In genomic region chr11:85461536-85461935, GRCm38 (mm10) we compare ENCODE assay signal across 25 mouse cellular contexts.
DNase-seq lines count a peak whose midpoint lies in the region; ATAC-seq and TF ChIP-seq lines count a peak whose summit lies in the region.
"Had no signal": no experiment of that assay in that cellular context is flagged by ENCODE, and none has a peak within 500 bp of the region (broad histone marks: within the 10 kb centered on the region; RNA-seq: fewer than 3 reads in every experiment).

No protein-coding gene starts in this region.

- no peak for ATAC-seq in cerebellum, adult (ENCODE audit: insufficient number of reproducible peaks, low FRiP score, low TSS enrichment)
- no peak for ATAC-seq in lung, embryonic 14.5 days (ENCODE audit: insufficient read depth)
- ATAC-seq: intestine, embryonic 15.5 days; midbrain, embryonic 13.5 days had no signal

- no peak for TF ChIP-seq POLR2A in lung, adult 2 months (IDR thresholded peaks at IDR 0.05; ENCODE audit: borderline replicate concordance, extremely low read depth, low read depth, low read length)

- H3K4me1 ChIP-seq in lung, embryonic 14.5 days (ENCODE audit: insufficient read depth), result peaks cover 3% of the 10 kb centered on the region; the same call in 1 of the 2 replicates
- no peaks in the 10 kb centered on the region for H3K4me1 ChIP-seq in lung, adult 2 months (ENCODE audit: control insufficient read depth, insufficient read depth, low read length)
- H3K4me1 ChIP-seq: heart, embryonic 15.5 days; hindbrain, embryonic 15.5 days; intestine, embryonic 15.5 days; midbrain, embryonic 13.5 days; stomach, embryonic 15.5 days had no signal

- TF ChIP-seq CTCF in lung, embryonic 14.5 days (IDR thresholded peaks at IDR 0.05; ENCODE audit: low read depth), result no peak
- no peak for TF ChIP-seq CTCF in lung, adult 2 months (IDR thresholded peaks at IDR 0.05; ENCODE audit: insufficient read depth, low read length)

- H3K4me3 ChIP-seq in lung, embryonic 14.5 days (ENCODE audit: low read depth, low read length), result no peak overlapping the region
- H3K4me3 ChIP-seq in lung, adult 2 months (replicated peaks; ENCODE audit: extremely low read depth, low read depth, low read length), result no peak overlapping the region
- H3K4me3 ChIP-seq: embryonic facial prominence, embryonic 12.5 days; erythroblast, embryonic 14.5 days; forebrain, embryonic 12.5 days; heart, embryonic 15.5 days; hindbrain, embryonic 15.5 days; intestine, embryonic 15.5 days; left cerebral cortex, adult 2 months; midbrain, embryonic 13.5 days; stomach, embryonic 15.5 days had no signal

- 81% methylated on average over 7 of the region's 7 CpGs for WGBS in lung, embryonic 14.5 days
- WGBS in lung, adult 2 months, result 87% methylated on average over 7 of the region's 7 CpGs

- peak; percentile 8 for DNase-seq in cerebellum, adult 9-10 months
- DNase-seq in layer of hippocampus, adult 18-20 months (ENCODE audit: low spot score in 2 of 2), result peak; percentile 5 to 29
- DNase-seq in layer of hippocampus, postnatal 25 days (ENCODE audit: extremely low spot score in 1 of 2, low spot score in 1 of 2), result no peak
- DNase-seq in lung, embryonic 14.5 days, result no peak
- no peak for DNase-seq in lung, adult 2 months
- peak; percentile 84 for DNase-seq in brain, adult 2 months (ENCODE audit: low read depth, low spot score)
- DNase-seq in kidney, adult 18-20 months, result no peak
- DNase-seq: adrenal gland, postnatal 36 days; cerebellum, adult 18-20 months; heart, postnatal 4 days; kidney, adult 9 months; kidney, postnatal 14 days; lung, adult 18-20 months; thymus, adult 18-20 months; thymus, postnatal 36 days had no signal

- H3K9ac ChIP-seq in lung, embryonic 14.5 days, result no peak overlapping the region
- H3K9ac ChIP-seq: embryonic facial prominence, embryonic 12.5 days; forebrain, embryonic 12.5 days; heart, embryonic 15.5 days; hindbrain, embryonic 15.5 days; intestine, embryonic 15.5 days; midbrain, embryonic 13.5 days; stomach, embryonic 15.5 days had no signal

- no peaks in the 10 kb centered on the region for H3K9me3 ChIP-seq in lung, embryonic 14.5 days (ENCODE audit: low read depth, low read length)
- H3K9me3 ChIP-seq: embryonic facial prominence, embryonic 12.5 days; forebrain, embryonic 12.5 days; heart, embryonic 15.5 days; hindbrain, embryonic 15.5 days; intestine, embryonic 15.5 days; midbrain, embryonic 13.5 days; stomach, embryonic 15.5 days had no signal

- H3K4me2 ChIP-seq in lung, embryonic 14.5 days, result no peak overlapping the region
- H3K4me2 ChIP-seq: embryonic facial prominence, embryonic 12.5 days; forebrain, embryonic 12.5 days; heart, embryonic 15.5 days; hindbrain, embryonic 15.5 days; intestine, embryonic 15.5 days; midbrain, embryonic 13.5 days; stomach, embryonic 15.5 days had no signal

- no peaks in the 10 kb centered on the region for H3K27me3 ChIP-seq in lung, embryonic 14.5 days (ENCODE audit: insufficient read depth, low read length)
- H3K27me3 ChIP-seq: embryonic facial prominence, embryonic 12.5 days; forebrain, embryonic 12.5 days; heart, embryonic 15.5 days; hindbrain, embryonic 15.5 days; intestine, embryonic 15.5 days; stomach, embryonic 15.5 days had no signal

- H3K27ac ChIP-seq in lung, embryonic 14.5 days (ENCODE audit: low read depth), result 0 out of 2 replicates have a peak overlapping the region, but pooled peaks have one; percentile 2
- H3K27ac ChIP-seq: embryonic facial prominence, embryonic 12.5 days; forebrain, embryonic 12.5 days; heart, embryonic 15.5 days; hindbrain, embryonic 15.5 days; intestine, embryonic 15.5 days; midbrain, embryonic 13.5 days; stomach, embryonic 15.5 days had no signal

- no peaks in the 10 kb centered on the region for H3K36me3 ChIP-seq in lung, embryonic 14.5 days (ENCODE audit: insufficient read depth)
- H3K36me3 ChIP-seq: embryonic facial prominence, embryonic 12.5 days; forebrain, embryonic 12.5 days; heart, embryonic 15.5 days; hindbrain, embryonic 15.5 days; intestine, embryonic 15.5 days; midbrain, embryonic 13.5 days; stomach, embryonic 15.5 days had no signal

Comparison
In these comparisons a context has a peak if more than half of its experiments do, and no peak if none do; other contexts are left out.
1. DNase-seq: peak in cerebellum, adult 9-10 months (single experiment), layer of hippocampus, adult 18-20 months (2 of 2) and brain, adult 2 months (single experiment); none in layer of hippocampus, postnatal 25 days (0 of 2), lung, embryonic 14.5 days (single experiment), lung, adult 2 months (single experiment) and kidney, adult 18-20 months (single experiment).